Mouse (Mus musculus) kidney, postnatal 0 days (tissue): ENCODE measurements around the gene Sfmbt2. TPM values are rescaled to one million over a fixed set of nuclear protein-coding genes. Genes with fewer than 3 reads are reported as not detected.

Experiments
- ATAC-seq: fragments of 200-750 bp; cut with Nextera tagmentation; replicated peaks from 2 replicates; pipeline ENCODE4 v1.8.0; 2017; ENCODE audit warnings: low read depth, moderate number of reproducible peaks, moderate TSS enrichment, moderate library complexity; ENCODE audit not compliant: low FRiP score
- DNase-seq: peaks from one replicate; pipeline ENCODE4 v3.0.0-alpha.2; 2016; ENCODE audit warnings: low spot score
- H3K27ac ChIP-seq: fragments of 300-500 bp; sonication (generic); 2 replicates; pipeline ENCODE4 v1.5.1; 2014; ENCODE audit warnings: mild to moderate bottlenecking
- H3K27me3 ChIP-seq: fragments of 300-500 bp; sonication (generic); 2 replicates; pipeline ENCODE4 v1.6.1; 2014; ENCODE audit warnings: low read length, mixed read lengths; ENCODE audit not compliant: insufficient read depth
- H3K36me3 ChIP-seq: fragments of 300-500 bp; sonication (generic); 2 replicates; pipeline ENCODE4 v1.6.1; 2014; ENCODE audit warnings: low read length, mixed read lengths; ENCODE audit not compliant: insufficient read depth
- H3K4me1 ChIP-seq: fragments of 300-500 bp; sonication (generic); replicated peaks from 2 replicates; pipeline ENCODE4 v1.6.1; 2014; ENCODE audit warnings: antibody characterized with exemption, low read length, mixed read lengths; ENCODE audit not compliant: insufficient read depth
- H3K4me2 ChIP-seq: fragments of 300-500 bp; sonication (generic); 2 replicates; pipeline ENCODE4 v1.6.1; 2014; ENCODE audit warnings: mild to moderate bottlenecking, low read length, moderate library complexity, mixed read lengths
- H3K4me3 ChIP-seq: fragments of 300-500 bp; sonication (generic); replicated peaks from 2 replicates; pipeline ENCODE4 v1.5.1; 2014; ENCODE audit warnings: low read depth, low read length
- H3K9ac ChIP-seq: fragments of 300-500 bp; sonication (generic); 2 replicates; pipeline ENCODE4 v1.6.1; 2014; ENCODE audit warnings: low read depth, low read length
- H3K9me3 ChIP-seq: fragments of 300-500 bp; sonication (generic); replicated peaks from 2 replicates; pipeline ENCODE4 v1.6.1; 2016; ENCODE audit warnings: low read length, inconsistent platforms, mixed read lengths
- CTCF ChIP-seq: IDR thresholded peaks from 2 replicates; pipeline ENCODE4 v1.5.1; 2016; ENCODE audit warnings: antibody characterized with exemption, low read depth, mild to moderate bottlenecking, moderate library complexity
- WGBS: fragments of 180-500 bp; shearing (Covaris S2); extraction: QIAGEN DNeasy Blood & Tissue Kit; methylation state at CpG from one replicate; pipeline ENCODE4 v1.1.7; 2014; 5-methylcytosine and 5-hydroxymethylcytosine counted together
- polyA plus RNA-seq: library from polyadenylated mRNA; unstranded; fragments of >200 nt; fragmentation: Nextera tagmentation; extraction: Ambion mirVana; gene quantifications from 2 replicates; pipeline ENCODE4 v1.2.1, GENCODE M21; 2015

Sfmbt2 gene
- polyA plus RNA-seq, 1 experiment from 2014 or later, result 0.84 TPM

DNA sequence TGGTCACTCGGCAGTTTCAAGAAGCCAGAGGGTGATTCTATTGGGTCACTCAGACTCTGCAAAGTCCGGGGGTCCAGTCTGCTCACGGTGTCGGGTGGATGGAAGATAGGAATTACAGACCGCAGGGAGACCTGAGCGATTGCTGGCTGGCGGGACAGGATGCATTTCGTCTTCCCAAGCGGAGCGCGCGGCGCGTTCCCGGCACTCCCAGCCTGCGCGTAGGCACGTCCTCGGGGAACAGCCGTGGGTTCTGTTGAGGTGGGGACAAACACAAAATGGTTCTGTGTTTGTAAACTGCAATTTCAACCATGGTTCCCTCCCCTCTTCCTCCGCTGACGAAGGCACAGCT is 4.7 kb downstream of the Sfmbt2 start:
- peaks cover 32% of the 10 kb centered on the region for H3K27me3 ChIP-seq
- H3K4me3 ChIP-seq, result peak overlapping the region; percentile 62
- H3K4me1 ChIP-seq, result peaks cover 14% of the 10 kb centered on the region
- WGBS, result under 1% methylated on average over 22 of the region's 22 CpGs
- H3K9me3 ChIP-seq, result no peaks in the 10 kb centered on the region
- ATAC-seq, result no peak
- DNase-seq, result peak; percentile 46
- TF ChIP-seq CTCF, result no peak
- no peak overlapping the region for H3K27ac ChIP-seq
- no peaks in the 10 kb centered on the region for H3K36me3 ChIP-seq
- H3K4me2 ChIP-seq, result peak overlapping the region; percentile 96
- 0 out of 2 replicates have a peak overlapping the region, but pooled peaks have one; percentile 20 for H3K9ac ChIP-seq

GRCm38 (mm10) chr2:10389988-10390387 is 19.7 kb downstream of the Sfmbt2 start:
- no peak for TF ChIP-seq CTCF
- DNase-seq (no peak), ATAC-seq (no peak)
- H3K27me3 ChIP-seq, result no peaks in the 10 kb centered on the region
- H3K9ac ChIP-seq, result no peak overlapping the region
- no peak overlapping the region for H3K27ac ChIP-seq
- no peaks in the 10 kb centered on the region for H3K36me3 ChIP-seq
- WGBS, result 78% methylated on average over 4 of the region's 4 CpGs
- no peak overlapping the region for H3K4me3 ChIP-seq
- H3K9me3 ChIP-seq, result no peaks in the 10 kb centered on the region
- no peak overlapping the region for H3K4me2 ChIP-seq
- no peaks in the 10 kb centered on the region for H3K4me1 ChIP-seq

- H3K9me3 ChIP-seq, result no peaks in the 10 kb centered on the region
- no peak for ATAC-seq
Measured at GRCm38 (mm10) chr2:10390791-10391190, 20.5 kb downstream of the Sfmbt2 start.

DNA sequence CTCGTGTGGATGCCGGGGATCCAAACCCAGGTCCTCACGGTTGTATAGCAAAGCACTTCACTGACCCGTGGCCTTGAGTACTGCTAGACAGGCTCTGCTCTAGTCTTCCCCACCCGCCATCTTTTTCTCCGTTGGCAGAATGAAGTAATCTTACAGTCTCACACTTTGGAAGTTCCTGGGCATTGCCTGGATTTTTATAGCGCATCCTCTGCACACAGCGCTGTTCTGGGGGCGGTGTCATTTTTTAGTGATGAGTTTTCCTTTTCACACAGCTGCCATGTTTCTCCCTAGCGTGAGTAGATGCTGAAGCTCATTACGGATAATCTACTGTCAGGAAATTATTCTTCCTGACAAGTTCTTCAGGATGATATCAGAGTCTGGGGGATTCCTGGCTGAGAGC is 24.8 kb downstream of the Sfmbt2 start:
- DNase-seq (no peak), ATAC-seq (no peak)
- no peaks in the 10 kb centered on the region for H3K9me3 ChIP-seq
- H3K9ac ChIP-seq, result no peak overlapping the region
- H3K4me1 ChIP-seq, result no peaks in the 10 kb centered on the region
- no peaks in the 10 kb centered on the region for H3K27me3 ChIP-seq
- no peak overlapping the region for H3K27ac ChIP-seq
- H3K36me3 ChIP-seq, result no peaks in the 10 kb centered on the region
- TF ChIP-seq CTCF, result no peak
- H3K4me3 ChIP-seq, result no peak overlapping the region
- WGBS, result 89% methylated on average over 11 of the region's 11 CpGs
- H3K4me2 ChIP-seq, result no peak overlapping the region

More at GRCm38 (mm10) chr2:10390791-10391190, 20.5 kb downstream of the Sfmbt2 start:
- no peak overlapping the region for H3K27ac ChIP-seq
- no peak for DNase-seq
- H3K27me3 ChIP-seq, result no peaks in the 10 kb centered on the region
- 33% methylated on average over 7 of the region's 7 CpGs for WGBS
- H3K4me3 ChIP-seq, result no peak overlapping the region
- H3K36me3 ChIP-seq, result no peaks in the 10 kb centered on the region
- no peak overlapping the region for H3K9ac ChIP-seq
- H3K4me1 ChIP-seq, result no peaks in the 10 kb centered on the region
- no peak overlapping the region for H3K4me2 ChIP-seq
- no peak for TF ChIP-seq CTCF

- ATAC-seq, result no peak
- Histone ChIP-seq H3K9me3 (no peaks in the 10 kb centered on the region), H3K36me3 (no peaks in the 10 kb centered on the region), H3K4me1 (no peaks in the 10 kb centered on the region), H3K4me3 (no peak overlapping the region), H3K9ac (no peak overlapping the region), H3K27ac (no peak overlapping the region), H3K4me2 (no peak overlapping the region), H3K27me3 (no peaks in the 10 kb centered on the region)
- 65% methylated on average over 9 of the region's 9 CpGs for WGBS
- TF ChIP-seq CTCF, result no peak
- DNase-seq, result no peak
Measured at GRCm38 (mm10) chr2:10397790-10398189, 27.5 kb downstream of the Sfmbt2 start.

DNA sequence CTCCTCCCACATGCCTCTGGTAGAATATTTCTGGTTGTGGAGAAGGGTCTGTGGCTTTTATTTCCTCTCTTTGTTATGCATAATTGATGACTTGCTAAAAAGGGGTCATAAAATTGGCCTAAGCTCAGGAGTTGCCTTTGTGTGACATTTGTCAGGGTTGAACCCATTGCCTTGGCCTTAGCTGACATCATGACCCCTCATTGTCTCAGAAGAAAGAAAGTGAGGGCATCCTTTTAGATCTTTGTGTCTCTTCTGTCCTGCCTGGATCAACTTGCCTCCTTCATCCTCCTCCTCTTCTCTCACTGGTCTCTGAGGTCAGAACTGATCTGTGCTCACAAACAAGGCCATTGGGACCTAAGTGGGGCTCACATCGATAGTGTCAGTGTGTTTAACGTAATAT is 35.8 kb downstream of the Sfmbt2 start:
- DNase-seq (no peak), ATAC-seq (no peak)
- Histone ChIP-seq H3K36me3 (no peaks in the 10 kb centered on the region), H3K27ac (no peak overlapping the region), H3K9ac (no peak overlapping the region), H3K4me2 (no peak overlapping the region), H3K9me3 (no peaks in the 10 kb centered on the region), H3K4me1 (no peaks in the 10 kb centered on the region), H3K27me3 (no peaks in the 10 kb centered on the region), H3K4me3 (no peak overlapping the region)
- WGBS, result 67% methylated on average over 2 of the region's 2 CpGs
- no peak for TF ChIP-seq CTCF

- H3K27ac ChIP-seq, result no peak overlapping the region
- ATAC-seq (no peak), DNase-seq (no peak)
- H3K9me3 ChIP-seq, result no peaks in the 10 kb centered on the region
- no peak overlapping the region for H3K9ac ChIP-seq
- H3K36me3 ChIP-seq, result no peaks in the 10 kb centered on the region
- no peaks in the 10 kb centered on the region for H3K27me3 ChIP-seq
- H3K4me3 ChIP-seq, result no peak overlapping the region
- TF ChIP-seq CTCF, result no peak
- WGBS, result 86% methylated on average over 13 of the region's 13 CpGs
- no peak overlapping the region for H3K4me2 ChIP-seq
- no peaks in the 10 kb centered on the region for H3K4me1 ChIP-seq
Measured at GRCm38 (mm10) chr2:10409422-10409821, 39.1 kb downstream of the Sfmbt2 start.
